In genomic region chr8:30269949-30270910, GRCm38 (mm10) we compare ENCODE assay signal across 21 mouse cellular contexts.
DNase-seq lines count a peak whose midpoint lies in the region; ATAC-seq lines count a peak whose summit lies in the region.
"Had no signal": no experiment of that assay in that cellular context is flagged by ENCODE, and none has a peak within 500 bp of the region (broad histone marks: within the 10 kb centered on the region; RNA-seq: fewer than 3 reads in every experiment).

No protein-coding gene starts in this region.

- H3K27ac ChIP-seq in forebrain, embryonic 16.5 days (ENCODE audit: low read length) = no peak overlapping the region
- H3K27ac ChIP-seq: embryonic facial prominence, embryonic 13.5 days; heart, embryonic 10.5 days; hindbrain, embryonic 13.5 days; hindbrain, postnatal 0 days had no signal

- WGBS in forebrain, embryonic 16.5 days = 50% methylated on average over 6 of the region's 6 CpGs

- no peak overlapping the region for H3K4me2 ChIP-seq in forebrain, embryonic 16.5 days (ENCODE audit: low read length)
- H3K4me2 ChIP-seq: embryonic facial prominence, embryonic 13.5 days; hindbrain, embryonic 13.5 days had no signal

- peak; percentile 35 to 37 for DNase-seq in cerebellum, postnatal 10 days
- no peak for DNase-seq in cerebellum, adult 18-20 months
- DNase-seq in layer of hippocampus, postnatal 14 days (ENCODE audit: low spot score in 2 of 2) = peak; percentile 8 to 15
- no peak for DNase-seq in layer of hippocampus, adult 18-20 months (ENCODE audit: low spot score in 2 of 2)
- DNase-seq in adrenal gland, adult (ENCODE audit: inconsistent age in 2 of 2, low spot score in 1 of 2) = no peak
- DNase-seq: adrenal gland, postnatal 14 days; B cell, adult 2 months; cerebellum, adult 2 months; cerebellum, postnatal 36 days; gastrocnemius, postnatal 10 days; heart, adult 18-20 months; heart, postnatal 10 days; kidney, adult 11 months had no signal

- H3K36me3 ChIP-seq in forebrain, embryonic 16.5 days (ENCODE audit: control insufficient read depth, insufficient read depth) = no peaks in the 10 kb centered on the region
- H3K36me3 ChIP-seq: embryonic facial prominence, embryonic 13.5 days; G1E; heart, embryonic 10.5 days; hindbrain, embryonic 13.5 days had no signal

- H3K27me3 ChIP-seq in forebrain, embryonic 16.5 days (replicated peaks; ENCODE audit: control insufficient read depth, insufficient read depth, low read length) = no peaks in the 10 kb centered on the region
- H3K27me3 ChIP-seq: embryonic facial prominence, embryonic 13.5 days; hindbrain, embryonic 13.5 days had no signal

- no peak overlapping the region for H3K9ac ChIP-seq in forebrain, embryonic 16.5 days (replicated peaks; ENCODE audit: low read depth, low read length)
- H3K9ac ChIP-seq: embryonic facial prominence, embryonic 13.5 days; hindbrain, embryonic 13.5 days had no signal

- peak; percentile 78 for ATAC-seq in forebrain, embryonic 16.5 days
- ATAC-seq in monocyte, adult 5-6 weeks (replicated peaks; ENCODE audit: insufficient number of reproducible peaks, low FRiP score, low TSS enrichment, poor library complexity, severe bottlenecking) = no peak
- ATAC-seq: CD4-positive, CD25-positive, alpha-beta regulatory T cell, adult 4 months; hindbrain, postnatal 0 days had no signal

- no peak overlapping the region for H3K4me3 ChIP-seq in forebrain, embryonic 16.5 days (replicated peaks; ENCODE audit: low read length)
- H3K4me3 ChIP-seq: embryonic facial prominence, embryonic 13.5 days; heart, embryonic 10.5 days; hindbrain, embryonic 13.5 days had no signal

- H3K4me1 ChIP-seq in forebrain, embryonic 16.5 days (replicated peaks; ENCODE audit: control insufficient read depth, insufficient read depth, low read length) = no peaks in the 10 kb centered on the region
- H3K4me1 ChIP-seq: embryonic facial prominence, embryonic 13.5 days; heart, embryonic 10.5 days; hindbrain, embryonic 13.5 days had no signal

- no peaks in the 10 kb centered on the region for H3K9me3 ChIP-seq in forebrain, embryonic 16.5 days (ENCODE audit: control insufficient read depth, low read length)
- H3K9me3 ChIP-seq: embryonic facial prominence, embryonic 13.5 days; G1E; heart, embryonic 10.5 days; hindbrain, embryonic 13.5 days had no signal

Comparison
In these comparisons a context has a peak if more than half of its experiments do, and no peak if none do; other contexts are left out.
1. DNase-seq: peak in cerebellum, postnatal 10 days (2 of 2) and layer of hippocampus, postnatal 14 days (2 of 2); none in cerebellum, adult 18-20 months (0 of 2), layer of hippocampus, adult 18-20 months (0 of 2) and adrenal gland, adult (0 of 2).